Mouse (Mus musculus): ENCODE measurements around the gene Snip1. TPM values are rescaled to one million over a fixed set of nuclear protein-coding genes. Genes with fewer than 3 reads are reported as not detected.

Snip1 gene
- polyA plus RNA-seq, 1 experiment, result 19.1 TPM

DNA sequence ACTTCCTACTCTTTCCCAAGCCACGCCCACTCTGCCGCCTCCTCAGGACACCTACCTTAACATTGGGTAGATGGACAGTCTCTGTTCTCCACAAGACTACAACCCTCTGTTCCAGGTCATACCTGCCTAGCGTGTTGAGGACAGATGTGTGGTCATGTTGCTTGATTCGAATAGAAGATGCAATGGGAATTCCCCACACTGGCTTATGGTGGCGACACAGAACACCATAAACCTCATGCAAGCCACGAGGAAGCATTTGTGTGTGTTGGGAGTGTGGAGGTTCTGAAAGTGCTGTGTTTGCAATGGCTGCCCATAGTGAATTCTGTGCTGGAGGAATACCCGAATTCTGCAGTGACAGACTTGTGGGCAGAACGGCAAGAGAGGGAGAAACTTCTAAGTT is 2.6 kb upstream of the Snip1 start:
- Histone ChIP-seq H3K4me3 (ENCODE audit: insufficient read depth, poor library complexity, severe bottlenecking) (no peak overlapping the region), H3K27me3 (ENCODE audit: control insufficient read depth, insufficient read depth, insufficient read length) (no peaks in the 10 kb centered on the region), H3ac (ENCODE audit: control insufficient read depth, insufficient read length, low read depth) (no peak overlapping the region), H3K36me3 (ENCODE audit: control insufficient read depth, insufficient read depth) (peaks cover 2% of the 10 kb centered on the region), H3K79me2 (ENCODE audit: control insufficient read depth, insufficient read depth) (peaks cover 24% of the 10 kb centered on the region), H3K79me3 (ENCODE audit: low read depth) (peaks cover 20% of the 10 kb centered on the region)
- TF ChIP-seq MYOG (IDR thresholded peaks at IDR 0.05; ENCODE audit: control insufficient read depth, extremely low read depth, insufficient read length) (no peak), CEBPB (IDR thresholded peaks at IDR 0.05; ENCODE audit: low read depth) (no peak), CTCF (IDR thresholded peaks at IDR 0.05; ENCODE audit: control insufficient read depth, insufficient read depth, insufficient read length) (no peak), MYOD1 (IDR thresholded peaks at IDR 0.05; ENCODE audit: control insufficient read depth, insufficient read length, low read depth) (no peak), FOSL1 (IDR thresholded peaks at IDR 0.05; ENCODE audit: insufficient read depth, low read length, poor library complexity, severe bottlenecking) (no peak), MAX (IDR thresholded peaks at IDR 0.05) (no peak), USF1 (IDR thresholded peaks at IDR 0.05; ENCODE audit: low read depth) (no peak)

DNA sequence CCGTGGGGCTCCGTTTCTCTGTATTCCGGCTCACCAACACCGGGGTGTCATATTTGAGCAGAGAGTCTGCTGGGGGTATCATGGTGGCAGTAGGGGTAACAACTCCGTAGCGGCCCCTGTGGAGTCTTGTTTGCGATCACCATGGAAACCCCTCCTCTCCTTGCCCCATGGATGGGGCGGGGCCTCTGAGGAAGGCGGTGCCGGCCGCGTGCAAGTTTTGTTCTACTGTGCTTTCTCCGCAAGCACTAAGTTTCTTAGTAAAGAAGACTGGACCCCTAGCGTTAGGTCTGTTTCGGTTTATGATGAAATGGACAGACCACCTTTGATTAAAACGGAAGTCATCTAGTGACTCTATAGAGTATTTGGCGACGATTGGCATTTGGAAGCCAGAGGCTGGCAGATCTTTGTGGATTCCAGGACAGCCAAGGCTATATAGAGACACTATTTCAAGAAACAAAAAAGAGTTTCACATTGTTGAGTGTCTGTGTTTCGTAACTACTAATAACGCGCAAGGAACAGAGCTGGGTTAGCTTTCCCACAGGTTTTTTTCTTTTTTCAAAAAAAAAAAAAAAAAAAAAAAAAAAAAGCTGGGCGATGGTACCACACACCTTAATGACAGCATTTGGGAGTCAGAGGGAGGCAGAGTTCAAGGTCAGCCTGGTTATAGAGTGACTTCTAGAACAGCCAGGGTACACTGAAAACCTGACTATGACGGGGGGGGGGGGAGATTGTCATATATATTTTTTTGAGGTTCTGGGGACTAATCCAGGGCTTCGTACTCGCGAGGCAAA is 760 bp upstream of the Snip1 start, which contains the start of gene Dnali1:
TSS of gene Dnali1 (minus strand) at position 187 of the 791 bp plus-strand sequence.
- H3K36me3 ChIP-seq (ENCODE audit: control insufficient read depth, insufficient read depth), result peaks cover 21% of the 10 kb centered on the region
- no peaks in the 10 kb centered on the region for H3K27me3 ChIP-seq (ENCODE audit: control insufficient read depth, insufficient read depth, insufficient read length)
- TF ChIP-seq MYOD1 (IDR thresholded peaks at IDR 0.05; ENCODE audit: control insufficient read depth, insufficient read length, low read depth) (no peak), CTCF (IDR thresholded peaks at IDR 0.05; ENCODE audit: control insufficient read depth, insufficient read depth, insufficient read length) (no peak), FOSL1 (IDR thresholded peaks at IDR 0.05; ENCODE audit: insufficient read depth, low read length, poor library complexity, severe bottlenecking) (no peak), CEBPB (IDR thresholded peaks at IDR 0.05; ENCODE audit: low read depth) (no peak), MYOG (IDR thresholded peaks at IDR 0.05; ENCODE audit: control insufficient read depth, extremely low read depth, insufficient read length) (no peak), MAX (IDR thresholded peaks at IDR 0.05) (no peak), USF1 (IDR thresholded peaks at IDR 0.05; ENCODE audit: low read depth) (no peak)
- H3K4me3 ChIP-seq (ENCODE audit: insufficient read depth, poor library complexity, severe bottlenecking), result peak within 1 kb of the TSS; percentile 87
- peak within 1 kb of the TSS; percentile 90 for H3ac ChIP-seq (ENCODE audit: control insufficient read depth, insufficient read length, low read depth)
- H3K79me3 ChIP-seq (ENCODE audit: low read depth), result peaks cover 26% of the 10 kb centered on the region
- peaks cover 42% of the 10 kb centered on the region for H3K79me2 ChIP-seq (ENCODE audit: control insufficient read depth, insufficient read depth)

DNA sequence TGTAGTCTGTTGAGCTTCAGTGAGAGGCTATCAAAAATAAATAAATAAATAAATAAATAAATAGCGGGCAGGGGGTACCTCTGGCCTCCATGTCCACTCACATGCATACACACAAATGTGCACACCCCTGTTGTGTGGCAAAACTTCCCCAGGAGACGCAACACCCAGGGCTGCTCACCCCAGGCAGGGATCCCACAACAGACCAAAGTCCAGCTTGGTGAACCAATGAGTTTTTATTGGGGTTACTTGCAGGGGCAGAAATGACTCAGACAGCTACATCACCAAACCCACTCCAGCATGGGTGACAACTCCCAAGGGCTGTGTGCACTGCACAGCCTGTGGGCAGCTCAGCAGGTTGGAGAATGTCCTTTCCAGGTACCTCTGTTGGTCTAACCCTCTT is 11.2 kb downstream of the Snip1 start:
- Histone ChIP-seq H3K79me3 (ENCODE audit: low read depth) (no peaks in the 10 kb centered on the region), H3K4me3 (ENCODE audit: insufficient read depth, poor library complexity, severe bottlenecking) (no peak overlapping the region), H3K79me2 (ENCODE audit: control insufficient read depth, insufficient read depth) (no peaks in the 10 kb centered on the region), H3K36me3 (ENCODE audit: control insufficient read depth, insufficient read depth) (peaks cover 27% of the 10 kb centered on the region), H3ac (ENCODE audit: control insufficient read depth, insufficient read length, low read depth) (no peak overlapping the region), H3K27me3 (ENCODE audit: control insufficient read depth, insufficient read depth, insufficient read length) (no peaks in the 10 kb centered on the region)
- TF ChIP-seq MYOD1 (IDR thresholded peaks at IDR 0.05; ENCODE audit: control insufficient read depth, insufficient read length, low read depth), result no peak
- no peak for TF ChIP-seq MYOG (IDR thresholded peaks at IDR 0.05; ENCODE audit: control insufficient read depth, extremely low read depth, insufficient read length)
- TF ChIP-seq USF1 (IDR thresholded peaks at IDR 0.05; ENCODE audit: low read depth), result no peak

DNA sequence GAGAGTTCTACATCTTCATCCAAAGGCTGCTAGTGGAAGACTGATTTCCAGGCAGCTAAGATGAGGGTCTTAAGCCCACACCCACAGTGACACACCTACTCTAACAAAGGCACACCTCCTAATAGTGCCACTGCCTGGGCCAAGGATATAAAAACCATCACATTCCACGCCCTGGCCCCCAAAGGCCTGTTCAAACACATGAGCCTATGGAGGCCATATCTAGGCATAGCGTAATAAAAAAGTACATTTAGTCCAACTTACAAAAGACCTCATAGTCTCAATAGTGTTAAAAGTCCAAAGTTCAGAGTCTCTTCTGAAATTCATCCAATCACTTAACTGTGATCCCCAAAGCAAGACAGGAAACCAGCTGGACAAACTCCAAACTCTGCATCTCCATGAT is 12.2 kb downstream of the Snip1 start:
- Histone ChIP-seq H3ac (ENCODE audit: control insufficient read depth, insufficient read length, low read depth) (no peak overlapping the region), H3K27me3 (ENCODE audit: control insufficient read depth, insufficient read depth, insufficient read length) (no peaks in the 10 kb centered on the region), H3K79me3 (ENCODE audit: low read depth) (no peaks in the 10 kb centered on the region), H3K4me3 (ENCODE audit: insufficient read depth, poor library complexity, severe bottlenecking) (no peak overlapping the region), H3K79me2 (ENCODE audit: control insufficient read depth, insufficient read depth) (no peaks in the 10 kb centered on the region), H3K36me3 (ENCODE audit: control insufficient read depth, insufficient read depth) (peaks cover 17% of the 10 kb centered on the region)
- TF ChIP-seq MAX (IDR thresholded peaks at IDR 0.05) (no peak), MYOG (IDR thresholded peaks at IDR 0.05; ENCODE audit: control insufficient read depth, extremely low read depth, insufficient read length) (no peak), USF1 (IDR thresholded peaks at IDR 0.05; ENCODE audit: low read depth) (no peak), FOSL1 (IDR thresholded peaks at IDR 0.05; ENCODE audit: insufficient read depth, low read length, poor library complexity, severe bottlenecking) (no peak)

DNA sequence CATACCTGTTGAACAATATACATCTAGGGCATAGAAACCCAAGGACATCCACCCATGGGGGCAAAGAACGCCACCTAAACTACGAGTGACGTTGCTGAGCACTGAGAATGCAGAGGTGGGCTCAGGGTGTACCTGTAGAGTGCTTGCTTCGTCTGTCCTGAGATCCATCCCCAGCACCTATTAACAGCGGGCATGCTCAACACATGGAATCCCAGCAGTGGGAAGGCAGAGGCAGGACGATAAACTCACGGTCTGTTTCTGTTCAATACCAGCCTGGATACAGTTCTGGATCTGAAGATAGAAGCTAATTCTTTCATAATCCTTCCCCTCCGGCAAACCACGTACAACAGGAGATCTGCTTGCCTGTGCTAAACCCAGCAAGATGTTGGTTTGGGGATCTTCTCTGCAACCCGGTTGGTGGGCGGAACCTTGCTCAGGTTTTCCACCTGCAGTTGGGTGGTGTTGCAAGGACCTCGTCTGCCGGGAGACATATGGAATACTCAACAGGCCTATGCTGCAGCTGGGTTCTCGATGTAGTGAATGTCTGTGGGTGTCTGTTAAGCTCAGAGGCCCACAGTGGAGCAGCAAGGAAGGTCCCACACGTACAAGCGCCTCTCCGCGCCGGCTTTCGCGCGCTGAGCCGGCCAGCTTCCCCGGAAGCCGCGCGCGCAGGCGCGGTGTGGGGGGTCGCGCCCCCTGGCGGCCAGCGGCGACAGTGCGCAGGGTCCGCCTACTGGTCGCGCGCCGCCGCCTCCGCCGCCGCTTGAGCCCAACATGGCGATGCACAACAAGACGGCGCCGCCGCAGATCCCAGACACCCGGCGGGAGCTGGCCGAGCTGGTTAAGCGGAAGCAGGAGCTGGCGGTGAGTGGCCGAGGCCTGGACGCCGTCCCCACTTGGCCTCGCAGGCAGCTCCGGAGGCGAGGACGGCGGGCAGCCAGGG is 18.2 kb downstream of the Snip1 start, which contains the start of gene Meaf6:
TSS of gene Meaf6 (plus strand) at position 732 of the 943 bp plus-strand sequence.
- H3K36me3 ChIP-seq (ENCODE audit: control insufficient read depth, insufficient read depth), result peaks cover 18% of the 10 kb centered on the region
- H3K79me3 ChIP-seq (ENCODE audit: low read depth), result peaks cover 15% of the 10 kb centered on the region
- peak within 1 kb of the TSS; percentile 52 for H3K4me3 ChIP-seq (ENCODE audit: insufficient read depth, poor library complexity, severe bottlenecking)
- TF ChIP-seq USF1 (IDR thresholded peaks at IDR 0.05; ENCODE audit: low read depth), result no peak
- TF ChIP-seq MYOG (IDR thresholded peaks at IDR 0.05; ENCODE audit: control insufficient read depth, extremely low read depth, insufficient read length), result no peak
- no peak for TF ChIP-seq MYOD1 (IDR thresholded peaks at IDR 0.05; ENCODE audit: control insufficient read depth, insufficient read length, low read depth)
- TF ChIP-seq MAX (IDR thresholded peaks at IDR 0.05), result peak; percentile 48
- no peak for TF ChIP-seq FOSL1 (IDR thresholded peaks at IDR 0.05; ENCODE audit: insufficient read depth, low read length, poor library complexity, severe bottlenecking)
- no peak for TF ChIP-seq CEBPB (IDR thresholded peaks at IDR 0.05; ENCODE audit: low read depth)
- TF ChIP-seq CTCF (IDR thresholded peaks at IDR 0.05; ENCODE audit: control insufficient read depth, insufficient read depth, insufficient read length), result peak; percentile 100
- no peaks in the 10 kb centered on the region for H3K27me3 ChIP-seq (ENCODE audit: control insufficient read depth, insufficient read depth, insufficient read length)
- peak within 1 kb of the TSS; percentile 94 for H3ac ChIP-seq (ENCODE audit: control insufficient read depth, insufficient read length, low read depth)
- H3K79me2 ChIP-seq (ENCODE audit: control insufficient read depth, insufficient read depth), result peaks cover 24% of the 10 kb centered on the region
